Mouse (Mus musculus): ENCODE measurements around the gene Arl8b.

DNA sequence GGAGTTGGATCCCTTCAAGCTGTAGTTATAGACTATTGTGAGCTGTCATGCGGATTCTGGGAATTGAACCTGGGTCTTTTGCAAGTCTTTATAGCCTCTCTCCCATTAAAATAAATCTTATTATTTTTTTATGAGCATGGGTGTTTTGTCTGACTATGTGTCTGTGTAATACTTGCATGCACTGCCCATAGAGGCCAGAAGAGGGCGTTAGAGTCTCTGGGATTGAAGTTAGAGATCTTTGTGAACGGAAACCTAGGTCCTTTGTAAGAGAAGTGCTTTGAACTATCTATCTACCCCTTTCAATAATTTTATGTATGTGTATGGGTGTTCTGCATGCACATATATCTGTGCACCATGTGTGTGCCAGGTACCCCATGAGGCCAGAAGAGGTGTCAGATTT lies 24.5 kb downstream of the Arl8b start:
- TF ChIP-seq CTCF (IDR thresholded peaks at IDR 0.05; ENCODE audit: extremely low read depth, insufficient read length, insufficient replicate concordance, low read depth, low read length) (no peak), POLR2A (IDR thresholded peaks at IDR 0.05; ENCODE audit: low read depth, low read length) (no peak)
